Mouse (Mus musculus): Measurements from ENCODE around the gene Zmynd11. TPM values are rescaled to one million over a fixed set of nuclear protein-coding genes. Genes with fewer than 3 reads are reported as not detected.

The Zmynd11 gene
- polyA plus RNA-seq, 1 experiment from 2014 or later, result 198 TPM

DNA sequence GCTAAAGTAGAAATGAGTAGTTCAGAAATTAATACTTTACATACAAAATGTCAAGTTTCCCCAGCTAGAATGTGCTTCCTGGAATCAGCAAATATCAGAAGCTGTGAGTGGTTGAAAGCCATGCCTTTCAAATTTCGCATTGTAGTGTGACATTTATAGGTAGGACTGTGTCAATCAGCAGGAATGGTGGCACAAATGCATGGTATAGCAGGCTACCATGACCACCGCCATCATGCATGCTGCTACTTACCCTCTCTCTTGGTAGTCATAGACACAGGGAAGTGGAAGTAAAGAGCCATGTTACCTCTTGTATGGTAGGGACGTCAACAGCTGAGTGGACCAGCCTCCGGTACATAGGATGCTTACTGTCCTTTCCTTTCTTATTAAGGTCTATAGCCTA, 67.8 kb downstream of the Zmynd11 start:
- no peak for ATAC-seq
- Histone ChIP-seq H3K4me3 (replicated peaks; ENCODE audit: low read length) (no peak overlapping the region), H3K27me3 (replicated peaks; ENCODE audit: control insufficient read depth, insufficient read depth, low read length) (no peaks in the 10 kb centered on the region), H3K36me3 (ENCODE audit: control insufficient read depth, insufficient read depth) (peaks cover 15% of the 10 kb centered on the region), H3K27ac (ENCODE audit: low read length) (no peak overlapping the region), H3K4me2 (ENCODE audit: low read length) (no peak overlapping the region), H3K9me3 (ENCODE audit: control insufficient read depth, low read length) (no peaks in the 10 kb centered on the region), H3K9ac (replicated peaks; ENCODE audit: low read depth, low read length) (no peak overlapping the region), H3K4me1 (replicated peaks; ENCODE audit: control insufficient read depth, insufficient read depth, low read length) (no peaks in the 10 kb centered on the region)
- WGBS, result 97% methylated on average over 4 of the region's 4 CpGs

DNA sequence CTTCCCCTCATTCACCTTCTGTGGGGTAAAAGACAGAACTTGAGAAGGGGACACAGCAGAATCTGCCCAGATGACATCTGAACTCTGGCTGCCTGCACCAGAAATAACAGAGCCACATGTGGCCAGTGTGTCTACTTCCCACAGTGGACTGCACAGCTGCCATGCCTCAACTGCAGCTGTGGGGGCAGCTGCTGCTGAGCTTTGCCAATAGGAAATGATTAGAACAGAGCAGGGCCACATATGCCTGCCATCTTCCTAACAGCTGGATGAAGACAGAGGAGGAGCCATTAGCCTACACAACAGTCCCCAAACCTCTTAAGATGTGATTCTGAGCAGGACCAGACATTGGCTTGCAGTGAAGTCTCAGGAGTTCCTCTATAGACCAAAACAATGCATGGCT, 69.3 kb downstream of the Zmynd11 start:
- H3K4me3 ChIP-seq (replicated peaks; ENCODE audit: low read length), result no peak overlapping the region
- no peaks in the 10 kb centered on the region for H3K4me1 ChIP-seq (replicated peaks; ENCODE audit: control insufficient read depth, insufficient read depth, low read length)
- peaks cover 23% of the 10 kb centered on the region for H3K36me3 ChIP-seq (ENCODE audit: control insufficient read depth, insufficient read depth)
- no peak overlapping the region for H3K27ac ChIP-seq (ENCODE audit: low read length)
- ATAC-seq, result no peak
- H3K9ac ChIP-seq (replicated peaks; ENCODE audit: low read depth, low read length), result no peak overlapping the region
- H3K9me3 ChIP-seq (ENCODE audit: control insufficient read depth, low read length), result no peaks in the 10 kb centered on the region
- no peak overlapping the region for H3K4me2 ChIP-seq (ENCODE audit: low read length)
- H3K27me3 ChIP-seq (replicated peaks; ENCODE audit: control insufficient read depth, insufficient read depth, low read length), result no peaks in the 10 kb centered on the region

- no peak overlapping the region for H3K9ac ChIP-seq (replicated peaks; ENCODE audit: low read depth, low read length)
- H3K4me3 ChIP-seq (replicated peaks; ENCODE audit: low read length), result no peak overlapping the region
- H3K27me3 ChIP-seq (replicated peaks; ENCODE audit: control insufficient read depth, insufficient read depth, low read length), result no peaks in the 10 kb centered on the region
- no peak overlapping the region for H3K27ac ChIP-seq (ENCODE audit: low read length)
- H3K4me1 ChIP-seq (replicated peaks; ENCODE audit: control insufficient read depth, insufficient read depth, low read length), result no peaks in the 10 kb centered on the region
- H3K36me3 ChIP-seq (ENCODE audit: control insufficient read depth, insufficient read depth), result peaks cover 27% of the 10 kb centered on the region
- 96% methylated on average over 4 of the region's 4 CpGs for WGBS
- no peak for ATAC-seq
- H3K4me2 ChIP-seq (ENCODE audit: low read length), result no peak overlapping the region
- H3K9me3 ChIP-seq (ENCODE audit: control insufficient read depth, low read length), result no peaks in the 10 kb centered on the region
These were observed 69.7 kb downstream of the Zmynd11 start for GRCm38 (mm10) chr13:9695403-9695802.

DNA sequence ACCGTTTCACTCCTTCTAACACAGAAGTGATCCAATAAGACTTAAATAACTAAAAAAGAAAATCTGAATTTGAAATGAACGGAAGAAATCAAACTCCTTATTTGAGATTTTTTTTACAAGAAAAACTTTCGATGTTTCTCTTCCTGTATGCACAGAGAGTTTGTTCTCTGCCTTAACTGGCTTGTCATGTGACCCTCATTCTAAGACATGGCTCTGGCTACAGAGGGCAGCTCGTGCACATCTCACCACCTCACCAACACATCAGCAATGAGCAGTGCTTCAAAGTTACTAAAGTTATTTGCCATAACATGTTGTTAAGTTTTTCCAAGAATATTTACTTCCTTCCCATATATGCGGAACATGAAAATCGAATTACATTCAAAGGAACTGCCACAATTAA, 70.5 kb downstream of the Zmynd11 start:
- no peak for ATAC-seq

DNA sequence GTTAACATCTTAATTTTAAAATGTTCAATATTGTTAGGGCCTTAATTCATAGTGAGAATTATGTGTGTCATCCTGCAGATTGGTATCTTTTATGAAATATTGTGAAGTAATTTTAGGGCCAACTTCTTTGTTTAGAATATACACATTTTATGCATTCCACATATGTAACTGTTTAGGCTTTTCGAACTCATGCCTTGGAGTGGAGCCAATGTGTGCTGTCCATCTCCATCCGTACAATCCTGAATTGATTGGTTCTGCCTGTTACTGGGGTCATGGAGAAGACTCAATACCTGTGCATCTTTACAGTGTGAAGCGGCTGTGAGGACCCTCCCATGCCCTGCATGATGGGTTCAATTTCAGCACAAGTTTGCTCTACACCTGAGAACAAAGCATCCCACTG, 72.3 kb downstream of the Zmynd11 start:
- H3K4me1 ChIP-seq (replicated peaks; ENCODE audit: control insufficient read depth, insufficient read depth, low read length), result no peaks in the 10 kb centered on the region
- H3K9me3 ChIP-seq (ENCODE audit: control insufficient read depth, low read length), result no peaks in the 10 kb centered on the region
- no peak overlapping the region for H3K4me2 ChIP-seq (ENCODE audit: low read length)
- 95% methylated on average over 3 of the region's 3 CpGs for WGBS
- no peak overlapping the region for H3K27ac ChIP-seq (ENCODE audit: low read length)
- no peaks in the 10 kb centered on the region for H3K27me3 ChIP-seq (replicated peaks; ENCODE audit: control insufficient read depth, insufficient read depth, low read length)
- no peak for ATAC-seq
- H3K36me3 ChIP-seq (ENCODE audit: control insufficient read depth, insufficient read depth), result peaks cover 43% of the 10 kb centered on the region
- no peak overlapping the region for H3K4me3 ChIP-seq (replicated peaks; ENCODE audit: low read length)
- H3K9ac ChIP-seq (replicated peaks; ENCODE audit: low read depth, low read length), result no peak overlapping the region

More for the DNA sequence above, 70.5 kb downstream of the Zmynd11 start:
- no peak overlapping the region for H3K4me3 ChIP-seq (replicated peaks; ENCODE audit: low read length)
- H3K9me3 ChIP-seq (ENCODE audit: control insufficient read depth, low read length), result no peaks in the 10 kb centered on the region
- H3K9ac ChIP-seq (replicated peaks; ENCODE audit: low read depth, low read length), result no peak overlapping the region
- no peaks in the 10 kb centered on the region for H3K4me1 ChIP-seq (replicated peaks; ENCODE audit: control insufficient read depth, insufficient read depth, low read length)
- H3K4me2 ChIP-seq (ENCODE audit: low read length), result no peak overlapping the region
- H3K27ac ChIP-seq (ENCODE audit: low read length), result no peak overlapping the region
- H3K27me3 ChIP-seq (replicated peaks; ENCODE audit: control insufficient read depth, insufficient read depth, low read length), result no peaks in the 10 kb centered on the region
- 93% methylated on average over 6 of the region's 6 CpGs for WGBS
- peaks cover 33% of the 10 kb centered on the region for H3K36me3 ChIP-seq (ENCODE audit: control insufficient read depth, insufficient read depth)

DNA sequence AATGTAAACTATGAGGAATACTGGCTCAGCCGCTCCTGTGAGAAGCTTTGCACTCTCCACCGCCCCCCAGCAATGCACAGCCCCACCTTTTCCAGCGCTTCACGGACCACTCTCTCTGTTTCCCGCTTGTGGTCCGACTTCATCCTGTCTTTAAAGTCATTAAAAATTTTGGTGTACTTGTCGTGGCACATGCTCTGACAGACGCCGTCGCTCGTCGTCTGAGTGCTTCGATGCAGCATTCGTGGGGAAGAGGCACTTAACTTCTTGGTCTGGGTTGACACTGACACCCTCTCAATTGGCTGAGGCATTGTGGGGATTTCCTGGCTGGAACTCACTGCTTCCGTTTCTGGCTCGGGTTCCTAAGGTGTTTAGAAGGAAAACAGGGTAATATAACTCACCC, 75.8 kb downstream of the Zmynd11 start:
- ATAC-seq, result no peak
- Histone ChIP-seq H3K9me3 (ENCODE audit: control insufficient read depth, low read length) (no peaks in the 10 kb centered on the region), H3K27ac (ENCODE audit: low read length) (no peak overlapping the region), H3K4me3 (replicated peaks; ENCODE audit: low read length) (no peak overlapping the region), H3K36me3 (ENCODE audit: control insufficient read depth, insufficient read depth) (peaks cover 47% of the 10 kb centered on the region), H3K27me3 (replicated peaks; ENCODE audit: control insufficient read depth, insufficient read depth, low read length) (no peaks in the 10 kb centered on the region), H3K4me2 (ENCODE audit: low read length) (no peak overlapping the region), H3K4me1 (replicated peaks; ENCODE audit: control insufficient read depth, insufficient read depth, low read length) (no peaks in the 10 kb centered on the region), H3K9ac (replicated peaks; ENCODE audit: low read depth, low read length) (no peak overlapping the region)
- 92% methylated on average over 16 of the region's 16 CpGs for WGBS

DNA sequence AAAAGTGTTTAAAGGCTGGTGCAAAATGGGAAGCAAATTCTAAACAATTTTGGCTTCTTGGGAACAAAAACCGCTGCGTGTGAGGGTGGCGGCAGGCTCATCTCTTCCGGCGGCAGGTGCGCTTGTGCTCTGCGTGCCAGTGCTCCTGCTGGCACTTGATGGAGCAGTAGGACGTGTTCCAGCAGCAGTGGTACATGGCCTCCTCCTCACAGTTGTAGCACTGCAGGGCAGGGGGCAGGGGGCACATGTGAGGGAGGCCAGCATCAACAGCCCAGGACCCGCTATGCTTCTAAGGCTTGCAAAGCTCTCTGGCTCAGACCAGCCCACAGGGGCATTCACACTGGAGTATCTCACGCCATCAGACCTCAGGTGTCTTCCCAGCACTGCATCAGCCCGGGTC, 78.4 kb downstream of the Zmynd11 start:
- ATAC-seq, result 0 out of 2 replicates have a peak, but pooled peaks have one; percentile 21
- H3K4me2 ChIP-seq (ENCODE audit: low read length), result no peak overlapping the region
- H3K27me3 ChIP-seq (replicated peaks; ENCODE audit: control insufficient read depth, insufficient read depth, low read length), result no peaks in the 10 kb centered on the region
- peaks cover 54% of the 10 kb centered on the region for H3K36me3 ChIP-seq (ENCODE audit: control insufficient read depth, insufficient read depth)
- H3K9ac ChIP-seq (replicated peaks; ENCODE audit: low read depth, low read length), result no peak overlapping the region
- H3K9me3 ChIP-seq (ENCODE audit: control insufficient read depth, low read length), result no peaks in the 10 kb centered on the region
- no peak overlapping the region for H3K4me3 ChIP-seq (replicated peaks; ENCODE audit: low read length)
- H3K27ac ChIP-seq (ENCODE audit: low read length), result no peak overlapping the region
- no peaks in the 10 kb centered on the region for H3K4me1 ChIP-seq (replicated peaks; ENCODE audit: control insufficient read depth, insufficient read depth, low read length)
- 83% methylated on average over 11 of the region's 11 CpGs for WGBS

DNA sequence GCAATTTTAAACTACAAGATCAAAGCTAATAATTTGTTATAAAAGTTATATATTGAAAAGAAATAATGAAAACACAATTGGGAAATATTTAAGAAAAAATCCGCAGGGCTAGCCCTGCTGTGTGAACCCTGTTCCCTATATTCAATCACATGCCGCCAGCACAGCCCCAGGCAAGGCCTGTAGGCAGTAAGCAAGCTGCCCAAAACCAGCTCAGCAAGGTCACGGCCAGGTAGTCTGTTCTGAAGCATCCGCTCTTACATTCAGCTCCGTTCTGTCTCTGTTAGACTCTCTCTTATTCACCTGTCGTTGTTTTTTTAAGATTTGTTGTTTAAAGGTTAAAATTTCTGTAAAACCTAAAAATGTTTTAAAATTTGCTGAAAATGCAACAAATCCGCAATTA, 78.9 kb downstream of the Zmynd11 start:
- 94% methylated on average over 7 of the region's 7 CpGs for WGBS
- no peak for ATAC-seq
- Histone ChIP-seq H3K9me3 (ENCODE audit: control insufficient read depth, low read length) (no peaks in the 10 kb centered on the region), H3K36me3 (ENCODE audit: control insufficient read depth, insufficient read depth) (peaks cover 52% of the 10 kb centered on the region), H3K4me2 (ENCODE audit: low read length) (no peak overlapping the region), H3K27me3 (replicated peaks; ENCODE audit: control insufficient read depth, insufficient read depth, low read length) (no peaks in the 10 kb centered on the region), H3K4me1 (replicated peaks; ENCODE audit: control insufficient read depth, insufficient read depth, low read length) (no peaks in the 10 kb centered on the region), H3K9ac (replicated peaks; ENCODE audit: low read depth, low read length) (no peak overlapping the region), H3K27ac (ENCODE audit: low read length) (no peak overlapping the region), H3K4me3 (replicated peaks; ENCODE audit: low read length) (no peak overlapping the region)

DNA sequence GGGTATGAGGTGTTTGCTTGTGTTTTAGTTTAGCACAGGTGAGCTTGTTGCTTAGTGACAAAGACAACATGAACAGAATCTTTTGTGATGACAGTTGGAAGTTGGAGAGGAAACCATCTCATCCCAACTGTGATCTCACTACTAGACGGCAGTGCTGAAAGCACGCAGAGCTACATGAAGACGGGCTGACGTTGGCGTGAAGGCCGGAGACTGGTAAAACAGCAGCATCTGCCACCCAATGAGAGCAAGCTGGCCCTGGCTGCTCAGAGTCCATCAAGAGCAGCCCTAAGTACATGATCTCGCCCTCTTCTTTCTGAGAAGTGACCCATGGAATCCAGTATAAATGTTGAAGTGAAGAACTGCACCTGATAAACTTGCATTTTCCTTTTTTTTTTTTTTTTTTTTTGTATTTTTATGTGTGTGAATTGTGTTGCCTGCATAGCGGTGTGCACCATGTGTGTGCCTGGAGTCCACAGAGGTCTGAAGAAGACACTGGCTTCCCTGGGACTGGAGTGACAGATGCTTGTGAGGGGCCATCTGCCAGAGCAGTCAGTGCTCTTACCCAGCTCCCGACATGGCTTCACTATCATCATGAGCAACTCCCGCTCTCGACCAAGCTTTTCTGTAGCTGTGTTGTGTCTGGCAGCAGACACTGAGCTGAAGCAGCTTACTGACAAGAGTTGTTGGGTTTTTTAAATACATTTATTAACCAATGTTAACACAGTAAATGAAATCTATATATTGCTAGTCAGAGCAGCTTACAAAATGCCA, 80.8 kb downstream of the Zmynd11 start:
- 87% methylated on average over 11 of the region's 11 CpGs for WGBS
- Histone ChIP-seq H3K4me1 (replicated peaks; ENCODE audit: control insufficient read depth, insufficient read depth, low read length) (no peaks in the 10 kb centered on the region), H3K9me3 (ENCODE audit: control insufficient read depth, low read length) (no peaks in the 10 kb centered on the region), H3K9ac (replicated peaks; ENCODE audit: low read depth, low read length) (no peak overlapping the region), H3K4me2 (ENCODE audit: low read length) (no peak overlapping the region), H3K36me3 (ENCODE audit: control insufficient read depth, insufficient read depth) (peaks cover 35% of the 10 kb centered on the region), H3K27me3 (replicated peaks; ENCODE audit: control insufficient read depth, insufficient read depth, low read length) (no peaks in the 10 kb centered on the region), H3K4me3 (replicated peaks; ENCODE audit: low read length) (no peak overlapping the region), H3K27ac (ENCODE audit: low read length) (no peak overlapping the region)
- ATAC-seq, result peak; percentile 34; the same call in 1 of the 2 replicates

GRCm38 (mm10) chr13:9683280-9683679, 81.8 kb downstream of the Zmynd11 start:
- Histone ChIP-seq H3K4me3 (replicated peaks; ENCODE audit: low read length) (no peak overlapping the region), H3K9ac (replicated peaks; ENCODE audit: low read depth, low read length) (no peak overlapping the region), H3K27ac (ENCODE audit: low read length) (no peak overlapping the region), H3K9me3 (ENCODE audit: control insufficient read depth, low read length) (no peaks in the 10 kb centered on the region), H3K4me1 (replicated peaks; ENCODE audit: control insufficient read depth, insufficient read depth, low read length) (no peaks in the 10 kb centered on the region), H3K36me3 (ENCODE audit: control insufficient read depth, insufficient read depth) (peaks cover 28% of the 10 kb centered on the region), H3K4me2 (ENCODE audit: low read length) (no peak overlapping the region), H3K27me3 (replicated peaks; ENCODE audit: control insufficient read depth, insufficient read depth, low read length) (no peaks in the 10 kb centered on the region)
- WGBS, result 88% methylated on average over 4 of the region's 4 CpGs
- ATAC-seq, result 0 out of 2 replicates have a peak, but pooled peaks have one; percentile 16
